ENCODE assay signal across 8 mouse cellular contexts in the genomic region with DNA sequence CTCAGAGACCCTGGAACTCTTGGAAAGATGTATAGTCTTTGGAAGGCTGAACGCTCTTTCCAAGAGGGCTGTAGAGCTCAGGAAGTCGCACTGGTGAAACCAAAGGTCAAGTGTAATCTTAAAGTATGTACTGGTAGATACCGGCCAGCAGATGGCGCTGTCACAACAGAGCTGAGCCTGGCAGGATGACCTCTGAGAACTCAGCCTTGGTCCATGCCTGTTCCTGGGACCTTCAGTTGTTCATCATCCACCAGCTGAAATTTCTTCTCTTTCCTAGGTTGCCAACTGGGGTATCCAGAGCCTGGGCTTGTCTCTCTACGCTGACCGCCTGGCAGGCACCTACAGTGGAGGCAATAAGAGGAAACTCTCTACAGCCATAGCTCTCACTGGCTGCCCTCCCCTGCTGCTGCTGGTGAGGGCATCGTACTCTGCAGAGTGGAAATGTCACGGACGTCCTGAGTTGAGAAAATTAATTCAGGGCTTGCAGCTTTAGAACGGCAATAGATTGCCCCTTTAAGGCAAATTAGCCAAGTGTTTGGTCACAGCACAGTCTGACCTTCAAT.
A peak's percentile ranks its signal among the peaks of the same experiment; 100 is the strongest.
DNase-seq lines count a peak whose midpoint lies in the region; ATAC-seq and TF ChIP-seq lines count a peak whose summit lies in the region.

No protein-coding gene starts in this region.

- peak; percentile 73 for DNase-seq in 416B (ENCODE audit: low read depth)
- peak; percentile 81 for DNase-seq in ES-CJ7 (ENCODE audit: low read depth, low spot score)
- peak; percentile 50 for DNase-seq in c-Kit-positive CD71-positive TER-119-positive erythroid progenitor cells, embryonic 14.5 days (ENCODE audit: low spot score)
- DNase-seq in forelimb bud, embryonic 11.5 days (ENCODE audit: low read depth, low spot score): peak; percentile 65
- peak; percentile 86 for DNase-seq in lung, embryonic 14.5 days
- DNase-seq in retina, postnatal 7 days (ENCODE audit: low read depth, low spot score): peak; percentile 43
- DNase-seq in urinary bladder, postnatal 4 days (ENCODE audit: low spot score in 2 of 2): peak; percentile 34 to 78

- ATAC-seq in kidney, embryonic 15.5 days (replicated peaks; ENCODE audit: low FRiP score): peak; percentile 74
- ATAC-seq in lung, embryonic 14.5 days (ENCODE audit: insufficient read depth): peak; percentile 24; the same call in 1 of the 2 replicates

- no peak overlapping the region for H3K4me3 ChIP-seq in kidney, embryonic 15.5 days (replicated peaks)
- H3K4me3 ChIP-seq in lung, embryonic 14.5 days (ENCODE audit: low read depth, low read length): no peak overlapping the region

- H3K4me2 ChIP-seq in kidney, embryonic 15.5 days: no peak overlapping the region
- no peak overlapping the region for H3K4me2 ChIP-seq in lung, embryonic 14.5 days

- no peak overlapping the region for H3K9ac ChIP-seq in kidney, embryonic 15.5 days
- no peak overlapping the region for H3K9ac ChIP-seq in lung, embryonic 14.5 days

- TF ChIP-seq CTCF in lung, embryonic 14.5 days (IDR thresholded peaks at IDR 0.05; ENCODE audit: low read depth): peak; percentile 89

- no peak overlapping the region for H3K27ac ChIP-seq in kidney, embryonic 15.5 days
- H3K27ac ChIP-seq in lung, embryonic 14.5 days (ENCODE audit: low read depth): no peak overlapping the region

- no peaks in the 10 kb centered on the region for H3K36me3 ChIP-seq in kidney, embryonic 15.5 days
- H3K36me3 ChIP-seq in lung, embryonic 14.5 days (ENCODE audit: insufficient read depth): no peaks in the 10 kb centered on the region

- no peaks in the 10 kb centered on the region for H3K27me3 ChIP-seq in kidney, embryonic 15.5 days
- no peaks in the 10 kb centered on the region for H3K27me3 ChIP-seq in lung, embryonic 14.5 days (ENCODE audit: insufficient read depth, low read length)

- WGBS in kidney, embryonic 15.5 days: 40% methylated on average over 10 of the region's 10 CpGs
- whole genome bisulfite sequencing in lung, embryonic 14.5 days: 36% methylated on average over 10 of the region's 10 CpGs

- no peaks in the 10 kb centered on the region for H3K4me1 ChIP-seq in kidney, embryonic 15.5 days
- H3K4me1 ChIP-seq in lung, embryonic 14.5 days (ENCODE audit: insufficient read depth): no peaks in the 10 kb centered on the region

- H3K9me3 ChIP-seq in kidney, embryonic 15.5 days (replicated peaks): no peaks in the 10 kb centered on the region
- no peaks in the 10 kb centered on the region for H3K9me3 ChIP-seq in lung, embryonic 14.5 days (ENCODE audit: low read depth, low read length)
